Mouse (Mus musculus): ENCODE measurements around the gene Jak3. TPM values are rescaled to one million over a fixed set of nuclear protein-coding genes. Genes with fewer than 3 reads are reported as not detected.

Jak3 gene
- polyA plus RNA-seq, 1 experiment from 2014 or later: 4.6 TPM

DNA sequence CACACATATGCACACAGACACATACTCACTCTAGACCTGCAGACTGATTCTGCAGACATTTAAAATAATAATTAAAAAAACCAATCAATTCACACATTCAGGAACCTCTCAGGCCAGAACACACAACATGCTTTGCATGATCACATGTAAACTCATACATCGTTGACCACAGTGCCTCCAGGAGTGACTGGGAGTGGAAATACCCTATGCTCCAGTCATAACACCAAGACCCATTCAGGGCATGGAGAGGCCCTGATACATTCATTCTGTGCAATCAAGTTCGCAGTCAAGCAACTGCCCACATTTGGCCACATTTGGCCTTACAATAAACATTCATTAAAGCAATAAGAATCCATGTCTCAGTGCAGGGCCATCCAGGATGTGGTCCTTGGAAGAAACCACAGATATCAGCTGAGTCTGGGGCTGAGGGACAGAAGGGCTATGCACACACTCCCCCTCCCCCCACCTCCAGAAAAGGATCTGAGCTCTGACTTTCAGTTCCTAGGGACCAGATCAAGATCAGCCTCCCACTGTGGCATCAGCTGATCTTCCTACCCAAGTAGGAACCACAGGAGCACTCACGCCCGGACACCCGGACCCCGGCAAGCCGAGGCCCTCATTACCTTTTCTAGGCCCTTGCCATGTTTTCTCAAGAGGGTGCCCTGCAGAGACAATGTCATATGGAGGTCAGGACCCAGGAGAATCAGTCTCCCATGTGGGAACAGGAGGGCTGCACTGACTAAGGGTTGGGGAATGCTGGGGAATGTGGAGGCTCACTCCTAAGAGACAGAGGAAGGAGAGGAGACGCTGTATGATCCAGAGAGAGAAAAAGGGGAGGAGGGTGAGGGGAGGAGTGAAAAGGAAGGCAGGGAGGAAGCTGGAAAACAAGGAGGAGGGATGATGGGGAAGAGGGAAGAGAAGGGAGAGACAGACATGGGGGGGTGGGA is 38.7 kb upstream of the Jak3 start:
- Histone ChIP-seq H3K4me3 (ENCODE audit: low read depth, low read length) (no peak overlapping the region), H3K36me3 (ENCODE audit: control insufficient read depth, insufficient read depth, low read length) (no peaks in the 10 kb centered on the region), H3K9me3 (ENCODE audit: control insufficient read depth, low read length) (no peaks in the 10 kb centered on the region; the same call in 1 of the 2 replicates), H3K4me1 (replicated peaks; ENCODE audit: control insufficient read depth, insufficient read depth) (no peaks in the 10 kb centered on the region), H3K27ac (replicated peaks) (no peak overlapping the region), H3K4me2 (replicated peaks; ENCODE audit: low read depth) (no peak overlapping the region), H3K9ac (ENCODE audit: low read length) (no peak overlapping the region), H3K27me3 (ENCODE audit: control insufficient read depth, insufficient read depth, low read length) (no peaks in the 10 kb centered on the region)
- WGBS: 61% methylated on average over 8 of the region's 8 CpGs
- TF ChIP-seq EP300 (optimal IDR thresholded peaks at IDR 0.05) (no peak), CTCF (IDR thresholded peaks at IDR 0.05; ENCODE audit: low read depth) (no peak)
- DNase-seq (ENCODE audit: low spot score) (no peak), ATAC-seq (ENCODE audit: low FRiP score, low TSS enrichment) (no peak)

DNA sequence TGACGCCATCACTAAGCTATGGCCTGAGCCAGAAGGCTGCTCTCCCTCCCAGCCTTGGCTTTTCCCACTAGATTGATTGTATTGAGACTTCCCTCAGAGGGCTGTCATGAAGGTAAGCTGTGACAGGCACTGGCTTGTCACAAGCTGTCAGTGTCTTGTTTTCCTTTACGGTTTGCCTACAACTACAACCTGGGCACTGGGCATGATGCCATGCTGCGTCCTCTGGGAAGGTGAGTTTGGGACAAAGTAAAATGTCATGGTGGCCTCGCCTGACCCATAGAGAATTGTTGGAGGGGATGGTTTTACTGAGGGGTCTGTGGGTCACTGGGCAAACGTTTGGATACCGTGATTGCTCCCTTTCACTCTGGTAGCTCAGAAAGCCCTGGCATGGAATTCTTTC is 37.8 kb upstream of the Jak3 start:
- H3K27ac ChIP-seq (replicated peaks): no peak overlapping the region
- no peak for DNase-seq (ENCODE audit: low spot score)
- ATAC-seq (ENCODE audit: low FRiP score, low TSS enrichment): no peak
- H3K27me3 ChIP-seq (ENCODE audit: control insufficient read depth, insufficient read depth, low read length): no peaks in the 10 kb centered on the region
- TF ChIP-seq CTCF (IDR thresholded peaks at IDR 0.05; ENCODE audit: low read depth) (no peak), EP300 (optimal IDR thresholded peaks at IDR 0.05) (no peak)
- no peak overlapping the region for H3K4me3 ChIP-seq (ENCODE audit: low read depth, low read length)
- no peak overlapping the region for H3K4me2 ChIP-seq (replicated peaks; ENCODE audit: low read depth)
- no peaks in the 10 kb centered on the region for H3K9me3 ChIP-seq (ENCODE audit: control insufficient read depth, low read length)
- H3K9ac ChIP-seq (ENCODE audit: low read length): no peak overlapping the region
- no peaks in the 10 kb centered on the region for H3K4me1 ChIP-seq (replicated peaks; ENCODE audit: control insufficient read depth, insufficient read depth)
- H3K36me3 ChIP-seq (ENCODE audit: control insufficient read depth, insufficient read depth, low read length): no peaks in the 10 kb centered on the region
- WGBS: 66% methylated on average over 6 of the region's 6 CpGs

DNA sequence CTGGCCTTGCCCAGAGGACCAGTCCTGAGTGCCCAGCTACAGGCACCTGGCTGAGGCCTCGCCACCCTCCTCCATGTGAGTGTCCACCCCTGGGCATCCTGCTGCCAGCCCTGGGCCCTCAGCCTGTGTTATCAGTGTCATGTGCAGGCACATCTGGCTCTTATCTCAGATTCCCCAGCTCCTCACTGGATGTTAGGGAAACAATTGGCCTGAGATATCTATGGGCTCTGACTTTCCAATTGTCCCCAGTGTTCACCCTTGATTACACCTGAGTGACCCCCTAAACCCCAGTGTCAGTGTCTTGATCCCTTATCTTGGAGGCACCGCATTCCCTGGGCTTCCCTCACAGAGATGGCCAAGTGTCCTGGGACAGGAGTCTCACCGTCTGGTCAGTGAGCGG is 36.8 kb upstream of the Jak3 start:
- no peak for TF ChIP-seq EP300 (optimal IDR thresholded peaks at IDR 0.05)
- no peak for TF ChIP-seq CTCF (IDR thresholded peaks at IDR 0.05; ENCODE audit: low read depth)
- Histone ChIP-seq H3K4me2 (replicated peaks; ENCODE audit: low read depth) (no peak overlapping the region), H3K9me3 (ENCODE audit: control insufficient read depth, low read length) (no peaks in the 10 kb centered on the region), H3K36me3 (ENCODE audit: control insufficient read depth, insufficient read depth, low read length) (no peaks in the 10 kb centered on the region), H3K27me3 (ENCODE audit: control insufficient read depth, insufficient read depth, low read length) (no peaks in the 10 kb centered on the region), H3K4me1 (replicated peaks; ENCODE audit: control insufficient read depth, insufficient read depth) (no peaks in the 10 kb centered on the region), H3K9ac (ENCODE audit: low read length) (no peak overlapping the region), H3K27ac (replicated peaks) (no peak overlapping the region), H3K4me3 (ENCODE audit: low read depth, low read length) (no peak overlapping the region)
- 90% methylated on average over 4 of the region's 4 CpGs for WGBS
- DNase-seq (ENCODE audit: low spot score): no peak
- 0 out of 2 replicates have a peak, but pooled peaks have one; percentile 4 for ATAC-seq (ENCODE audit: low FRiP score, low TSS enrichment)

DNA sequence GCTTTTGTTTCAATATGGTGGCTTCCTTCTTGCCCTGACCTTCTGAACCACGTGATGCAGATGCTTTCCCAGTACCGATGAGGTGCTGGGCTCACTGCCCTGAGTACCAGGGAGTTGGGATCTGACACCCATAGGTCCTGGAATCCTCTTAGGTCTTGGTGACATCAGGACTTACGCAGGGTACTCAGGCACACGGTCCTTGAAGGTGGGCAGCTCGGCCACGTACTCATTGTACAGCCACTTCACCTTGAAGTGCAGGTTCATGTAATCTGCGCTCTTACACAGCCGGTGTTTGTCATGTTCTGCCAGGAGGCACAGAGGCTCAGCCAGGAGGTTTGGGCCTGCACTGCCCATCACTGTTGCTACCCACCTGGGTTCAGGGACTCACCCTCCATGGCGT is 30.6 kb upstream of the Jak3 start:
- DNase-seq (ENCODE audit: low spot score) (no peak), ATAC-seq (ENCODE audit: low FRiP score, low TSS enrichment) (no peak)
- Histone ChIP-seq H3K4me3 (ENCODE audit: low read depth, low read length) (no peak overlapping the region), H3K27ac (replicated peaks) (no peak overlapping the region), H3K36me3 (ENCODE audit: control insufficient read depth, insufficient read depth, low read length) (no peaks in the 10 kb centered on the region), H3K9ac (ENCODE audit: low read length) (no peak overlapping the region), H3K9me3 (ENCODE audit: control insufficient read depth, low read length) (no peaks in the 10 kb centered on the region), H3K4me1 (replicated peaks; ENCODE audit: control insufficient read depth, insufficient read depth) (no peaks in the 10 kb centered on the region), H3K27me3 (ENCODE audit: control insufficient read depth, insufficient read depth, low read length) (no peaks in the 10 kb centered on the region), H3K4me2 (replicated peaks; ENCODE audit: low read depth) (no peak overlapping the region)
- 74% methylated on average over 9 of the region's 9 CpGs for WGBS
- TF ChIP-seq EP300 (optimal IDR thresholded peaks at IDR 0.05) (no peak), CTCF (IDR thresholded peaks at IDR 0.05; ENCODE audit: low read depth) (no peak)

DNA sequence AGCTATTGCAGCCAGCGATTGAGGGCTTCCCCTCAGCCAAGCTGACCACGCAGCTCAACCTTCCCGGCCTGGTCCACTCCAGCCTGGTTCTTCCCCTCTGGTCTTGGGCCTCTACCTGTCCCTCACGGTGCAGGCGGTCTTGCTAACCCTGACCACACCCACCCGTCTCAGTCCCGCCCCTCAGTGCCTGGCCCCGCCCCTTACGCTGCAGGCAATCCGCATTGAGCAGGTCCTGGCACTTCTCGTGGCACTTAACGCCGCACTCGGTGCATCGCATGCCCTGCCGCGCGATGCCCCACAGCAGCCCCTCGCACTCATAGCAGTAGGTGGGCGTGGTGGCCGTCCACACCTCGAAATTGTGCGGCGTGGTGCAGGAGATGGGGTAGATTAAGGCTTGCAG is 21.5 kb upstream of the Jak3 start:
- WGBS: 2% methylated on average over 24 of the region's 24 CpGs
- peak; percentile 86 for DNase-seq (ENCODE audit: low spot score)
- H3K27ac ChIP-seq (replicated peaks): no peak overlapping the region
- no peak for TF ChIP-seq EP300 (optimal IDR thresholded peaks at IDR 0.05)
- no peak for TF ChIP-seq CTCF (IDR thresholded peaks at IDR 0.05; ENCODE audit: low read depth)
- peak; percentile 64 for ATAC-seq (ENCODE audit: low FRiP score, low TSS enrichment)
- peak overlapping the region; percentile 14; the same call in 1 of the 2 replicates for H3K4me2 ChIP-seq (replicated peaks; ENCODE audit: low read depth)
- no peaks in the 10 kb centered on the region for H3K9me3 ChIP-seq (ENCODE audit: control insufficient read depth, low read length)
- H3K4me1 ChIP-seq (replicated peaks; ENCODE audit: control insufficient read depth, insufficient read depth): no peaks in the 10 kb centered on the region
- 0 out of 2 replicates have a peak overlapping the region, but pooled peaks have one; percentile 13 for H3K9ac ChIP-seq (ENCODE audit: low read length)
- H3K4me3 ChIP-seq (ENCODE audit: low read depth, low read length): no peak overlapping the region
- no peaks in the 10 kb centered on the region for H3K36me3 ChIP-seq (ENCODE audit: control insufficient read depth, insufficient read depth, low read length)
- 0 out of 2 replicates have a peak, but pooled peaks cover 2% of the 10 kb centered on the region for H3K27me3 ChIP-seq (ENCODE audit: control insufficient read depth, insufficient read depth, low read length)

DNA sequence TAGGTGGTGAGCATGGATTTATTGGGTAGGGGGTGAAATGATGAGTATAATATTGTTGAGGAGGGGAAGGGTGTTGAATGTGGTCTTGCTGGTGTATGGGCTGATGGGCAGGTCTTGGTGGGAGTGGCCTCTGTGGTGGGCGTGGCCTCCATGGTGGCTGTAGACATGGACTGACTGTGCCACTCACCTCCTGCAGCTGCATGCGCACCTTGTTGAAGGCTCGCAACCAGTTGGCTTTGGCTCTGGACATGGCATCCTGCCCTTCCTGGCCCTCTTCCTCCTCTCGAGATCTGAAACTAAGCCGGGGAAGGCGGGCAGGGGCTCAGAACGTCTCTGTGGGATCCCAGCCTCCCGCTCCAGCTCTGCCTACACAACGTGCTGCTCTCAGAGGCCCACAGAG is 18.3 kb upstream of the Jak3 start:
- peaks cover 6% of the 10 kb centered on the region; the same call in 1 of the 2 replicates for H3K27me3 ChIP-seq (ENCODE audit: control insufficient read depth, insufficient read depth, low read length)
- no peak overlapping the region for H3K4me2 ChIP-seq (replicated peaks; ENCODE audit: low read depth)
- TF ChIP-seq EP300 (optimal IDR thresholded peaks at IDR 0.05): no peak
- no peak for TF ChIP-seq CTCF (IDR thresholded peaks at IDR 0.05; ENCODE audit: low read depth)
- 25% methylated on average over 9 of the region's 9 CpGs for WGBS
- no peak for ATAC-seq (ENCODE audit: low FRiP score, low TSS enrichment)
- H3K36me3 ChIP-seq (ENCODE audit: control insufficient read depth, insufficient read depth, low read length): no peaks in the 10 kb centered on the region
- H3K9me3 ChIP-seq (ENCODE audit: control insufficient read depth, low read length): no peaks in the 10 kb centered on the region
- H3K4me1 ChIP-seq (replicated peaks; ENCODE audit: control insufficient read depth, insufficient read depth): no peaks in the 10 kb centered on the region
- no peak overlapping the region for H3K4me3 ChIP-seq (ENCODE audit: low read depth, low read length)
- DNase-seq (ENCODE audit: low spot score): no peak
- no peak overlapping the region for H3K9ac ChIP-seq (ENCODE audit: low read length)
- no peak overlapping the region for H3K27ac ChIP-seq (replicated peaks)
